Mouse (Mus musculus) cerebellum, adult 2 months (tissue): ENCODE data around the gene Hmgcl.

Experiments
- CTCF ChIP-seq: fragments of 200-500 bp; IDR thresholded peaks from 2 replicates; pipeline ENCODE4 v1.5.1; 2011; ENCODE audit warnings: low read depth, mild to moderate bottlenecking, control low read depth, low read length, moderate library complexity, borderline replicate concordance; ENCODE audit not compliant: insufficient read depth
- POLR2A ChIP-seq: fragments of 200-500 bp; IDR thresholded peaks from 2 replicates; pipeline ENCODE4 v1.6.1; 2011; ENCODE audit warnings: low read length, control low read depth, borderline replicate concordance; ENCODE audit not compliant: insufficient read depth

DNA sequence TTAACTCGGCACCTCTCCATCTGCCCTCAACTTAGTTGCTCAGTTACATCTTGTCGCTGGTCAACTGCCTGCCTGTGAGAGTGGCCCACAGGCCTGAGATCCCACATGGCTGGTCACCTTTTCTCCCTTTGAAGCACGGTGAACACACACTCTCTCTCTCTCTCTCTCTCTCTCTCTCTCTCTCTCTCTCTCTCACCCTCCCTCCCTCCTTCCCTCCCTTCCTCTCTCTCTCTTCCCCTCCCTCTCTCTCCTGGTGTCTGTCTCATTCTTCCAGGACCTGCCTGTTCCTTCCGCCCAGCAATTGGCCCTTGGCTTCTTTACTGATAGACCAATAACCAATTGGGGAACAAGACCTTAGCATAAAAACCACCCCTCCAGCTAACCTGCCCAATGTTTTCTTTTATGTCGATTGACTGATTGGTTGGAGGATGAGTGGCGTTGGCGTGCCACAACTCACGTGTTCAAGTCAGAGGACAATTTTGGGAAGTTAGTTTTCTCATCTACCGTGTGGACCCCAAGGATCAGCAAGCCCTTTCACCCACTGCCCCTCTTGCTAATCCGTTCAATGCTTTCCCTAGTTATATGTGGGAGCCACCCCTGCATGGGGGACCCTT, 19.9 kb upstream of the Hmgcl start:
- no peak for TF ChIP-seq CTCF
- no peak for TF ChIP-seq POLR2A
